Mouse (Mus musculus) heart, embryonic 15.5 days (tissue): Measurements from ENCODE around the gene Wnt8b. TPM values are rescaled to one million over a fixed set of nuclear protein-coding genes. Genes with fewer than 3 reads are reported as not detected.

Experiments used
- ATAC-seq: fragments of 200-750 bp; cut with Nextera tagmentation; replicated peaks from 2 replicates; pipeline ENCODE4 v1.8.0; 2017; ENCODE audit warnings: low read depth, moderate TSS enrichment; ENCODE audit not compliant: insufficient number of reproducible peaks, insufficient read depth, low FRiP score
- H3K27ac ChIP-seq: fragments of 300-500 bp; sonication (generic); 2 replicates; pipeline ENCODE4 v1.5.1; 2015; ENCODE audit warnings: mild to moderate bottlenecking, inconsistent platforms
- H3K27me3 ChIP-seq: fragments of 300-500 bp; sonication (generic); 2 replicates; pipeline ENCODE4 v1.6.1; 2015; ENCODE audit warnings: inconsistent platforms
- H3K36me3 ChIP-seq: fragments of 300-500 bp; sonication (generic); 2 replicates; pipeline ENCODE4 v1.6.1; 2015; ENCODE audit warnings: mild to moderate bottlenecking, inconsistent platforms
- H3K4me1 ChIP-seq: fragments of 300-500 bp; sonication (generic); replicated peaks from 2 replicates; pipeline ENCODE4 v1.6.1; 2015; ENCODE audit warnings: inconsistent platforms
- H3K4me2 ChIP-seq: fragments of 300-500 bp; sonication (generic); 2 replicates; pipeline ENCODE4 v1.6.1; 2015; ENCODE audit warnings: inconsistent platforms, mild to moderate bottlenecking, moderate library complexity
- H3K4me3 ChIP-seq: fragments of 300-500 bp; sonication (generic); 2 replicates; pipeline ENCODE4 v1.5.1; 2015; ENCODE audit warnings: mild to moderate bottlenecking, inconsistent platforms
- H3K9ac ChIP-seq: fragments of 300-500 bp; sonication (generic); 2 replicates; pipeline ENCODE4 v1.6.1; 2015; ENCODE audit warnings: mild to moderate bottlenecking, inconsistent platforms
- H3K9me3 ChIP-seq: fragments of 300-500 bp; sonication (generic); replicated peaks from 2 replicates; pipeline ENCODE4 v1.6.1; 2016; ENCODE audit warnings: inconsistent platforms
- WGBS: fragments of 180-500 bp; shearing (Covaris S2); methylation state at CpG from one replicate; pipeline ENCODE4 v1.1.7; 2015; ENCODE audit warnings: mixed read lengths; 5-methylcytosine and 5-hydroxymethylcytosine counted together
- polyA plus RNA-seq: library from polyadenylated mRNA; unstranded; fragments of >200 nt; fragmentation: Nextera tagmentation; extraction: Ambion mirVana; gene quantifications from 2 replicates; pipeline ENCODE4 v1.2.1, GENCODE M21; 2015

Gene Wnt8b
- polyA plus RNA-seq, 1 experiment from 2014 or later: not detected

- peaks cover 9% of the 10 kb centered on the region; the same call in 1 of the 2 replicates for H3K27me3 ChIP-seq
- H3K27ac ChIP-seq: no peak overlapping the region
- H3K4me1 ChIP-seq: no peaks in the 10 kb centered on the region
- WGBS: 82% methylated on average over 6 of the region's 6 CpGs
- H3K4me2 ChIP-seq: no peak overlapping the region
- no peak overlapping the region for H3K4me3 ChIP-seq
- ATAC-seq: no peak
- H3K36me3 ChIP-seq: no peaks in the 10 kb centered on the region
- no peak overlapping the region for H3K9ac ChIP-seq
- no peaks in the 10 kb centered on the region for H3K9me3 ChIP-seq
These were observed 18.0 kb upstream of the Wnt8b start for GRCm38 (mm10) chr19:44475268-44475667.

GRCm38 (mm10) chr19:44476541-44476940 lies 16.7 kb upstream of the Wnt8b start:
- Histone ChIP-seq H3K4me1 (no peaks in the 10 kb centered on the region), H3K36me3 (no peaks in the 10 kb centered on the region), H3K4me2 (no peak overlapping the region), H3K27me3 (peaks cover 9% of the 10 kb centered on the region; the same call in 1 of the 2 replicates), H3K9ac (no peak overlapping the region), H3K9me3 (no peaks in the 10 kb centered on the region), H3K27ac (no peak overlapping the region), H3K4me3 (no peak overlapping the region)
- no peak for ATAC-seq
- 45% methylated on average over 3 of the region's 3 CpGs for WGBS

- Histone ChIP-seq H3K36me3 (no peaks in the 10 kb centered on the region), H3K27me3 (peaks cover 6% of the 10 kb centered on the region; the same call in 1 of the 2 replicates), H3K9me3 (no peaks in the 10 kb centered on the region), H3K4me3 (no peak overlapping the region), H3K4me2 (no peak overlapping the region), H3K9ac (no peak overlapping the region), H3K4me1 (no peaks in the 10 kb centered on the region), H3K27ac (no peak overlapping the region)
- 13% methylated on average over 8 of the region's 8 CpGs for WGBS
- 0 out of 2 replicates have a peak, but pooled peaks have one; percentile 35 for ATAC-seq
These were observed 6.0 kb upstream of the Wnt8b start for GRCm38 (mm10) chr19:44487266-44487665.

- no peak overlapping the region for H3K27ac ChIP-seq
- peaks cover 29% of the 10 kb centered on the region for H3K27me3 ChIP-seq
- no peak overlapping the region for H3K9ac ChIP-seq
- ATAC-seq: no peak
- no peak overlapping the region for H3K4me2 ChIP-seq
- no peak overlapping the region for H3K4me3 ChIP-seq
- H3K9me3 ChIP-seq: no peaks in the 10 kb centered on the region
- no peaks in the 10 kb centered on the region for H3K4me1 ChIP-seq
- 43% methylated on average over 8 of the region's 8 CpGs for WGBS
- no peaks in the 10 kb centered on the region for H3K36me3 ChIP-seq
These were observed 3.2 kb downstream of the Wnt8b start for GRCm38 (mm10) chr19:44496511-44496910.

GRCm38 (mm10) chr19:44496941-44497340 lies 3.7 kb downstream of the Wnt8b start:
- 76% methylated on average over 10 of the region's 10 CpGs for WGBS

GRCm38 (mm10) chr19:44498936-44499335 lies 5.7 kb downstream of the Wnt8b start:
- Histone ChIP-seq H3K9ac (no peak overlapping the region), H3K27ac (no peak overlapping the region), H3K27me3 (peaks cover 21% of the 10 kb centered on the region), H3K4me3 (no peak overlapping the region), H3K36me3 (no peaks in the 10 kb centered on the region), H3K4me1 (peaks cover 5% of the 10 kb centered on the region; the same call in 1 of the 2 replicates), H3K9me3 (no peaks in the 10 kb centered on the region), H3K4me2 (no peak overlapping the region)
- ATAC-seq: no peak
- WGBS: 61% methylated on average over 6 of the region's 6 CpGs

More at GRCm38 (mm10) chr19:44496941-44497340, 3.7 kb downstream of the Wnt8b start:
- H3K9ac ChIP-seq: no peak overlapping the region
- ATAC-seq: no peak
- no peak overlapping the region for H3K4me2 ChIP-seq
- no peaks in the 10 kb centered on the region for H3K36me3 ChIP-seq
- no peak overlapping the region for H3K4me3 ChIP-seq
- H3K27me3 ChIP-seq: peaks cover 27% of the 10 kb centered on the region
- H3K4me1 ChIP-seq: no peaks in the 10 kb centered on the region
- no peaks in the 10 kb centered on the region for H3K9me3 ChIP-seq
- no peak overlapping the region for H3K27ac ChIP-seq

GRCm38 (mm10) chr19:44500240-44500639 lies 7.0 kb downstream of the Wnt8b start:
- peaks cover 13% of the 10 kb centered on the region for H3K27me3 ChIP-seq
- 63% methylated on average over 5 of the region's 5 CpGs for WGBS

GRCm38 (mm10) chr19:44501925-44502324 lies 8.7 kb downstream of the Wnt8b start:
- no peak overlapping the region for H3K4me2 ChIP-seq
- ATAC-seq: no peak
- no peaks in the 10 kb centered on the region for H3K9me3 ChIP-seq
- peaks cover 14% of the 10 kb centered on the region for H3K27me3 ChIP-seq
- 77% methylated on average over 6 of the region's 6 CpGs for WGBS
- H3K9ac ChIP-seq: no peak overlapping the region
- no peak overlapping the region for H3K27ac ChIP-seq
- H3K4me1 ChIP-seq: peaks cover 5% of the 10 kb centered on the region; the same call in 1 of the 2 replicates
- H3K36me3 ChIP-seq: no peaks in the 10 kb centered on the region
- no peak overlapping the region for H3K4me3 ChIP-seq

More at GRCm38 (mm10) chr19:44500240-44500639, 7.0 kb downstream of the Wnt8b start:
- H3K4me3 ChIP-seq: no peak overlapping the region
- H3K4me2 ChIP-seq: no peak overlapping the region
- H3K36me3 ChIP-seq: no peaks in the 10 kb centered on the region
- H3K4me1 ChIP-seq: peaks cover 5% of the 10 kb centered on the region; the same call in 1 of the 2 replicates
- no peak overlapping the region for H3K9ac ChIP-seq
- no peaks in the 10 kb centered on the region for H3K9me3 ChIP-seq
- no peak for ATAC-seq
- no peak overlapping the region for H3K27ac ChIP-seq

- Histone ChIP-seq H3K9me3 (no peaks in the 10 kb centered on the region), H3K27me3 (peaks cover 17% of the 10 kb centered on the region), H3K27ac (no peak overlapping the region), H3K36me3 (no peaks in the 10 kb centered on the region), H3K4me3 (no peak overlapping the region), H3K4me1 (peaks cover 5% of the 10 kb centered on the region; the same call in 1 of the 2 replicates), H3K4me2 (no peak overlapping the region), H3K9ac (no peak overlapping the region)
- 54% methylated on average over 4 of the region's 4 CpGs for WGBS
- ATAC-seq: no peak
These were observed 9.5 kb downstream of the Wnt8b start for GRCm38 (mm10) chr19:44502741-44503140.

- no peak overlapping the region for H3K27ac ChIP-seq
- peak overlapping the region; percentile 98 for H3K4me2 ChIP-seq
- ATAC-seq: no peak
- no peaks in the 10 kb centered on the region for H3K36me3 ChIP-seq
- 6% methylated on average over 12 of the region's 12 CpGs for WGBS
- no peak overlapping the region for H3K9ac ChIP-seq
- H3K27me3 ChIP-seq: peaks cover 74% of the 10 kb centered on the region
- H3K4me3 ChIP-seq: peak overlapping the region; percentile 58
- H3K4me1 ChIP-seq: peaks cover 26% of the 10 kb centered on the region
- H3K9me3 ChIP-seq: no peaks in the 10 kb centered on the region
These were observed 17.4 kb downstream of the Wnt8b start for GRCm38 (mm10) chr19:44510534-44511175.

- Histone ChIP-seq H3K9me3 (no peaks in the 10 kb centered on the region), H3K36me3 (no peaks in the 10 kb centered on the region), H3K4me3 (peak overlapping the region; percentile 58), H3K27me3 (peaks cover 78% of the 10 kb centered on the region), H3K4me2 (peak overlapping the region; percentile 98), H3K9ac (peak overlapping the region; percentile 53), H3K27ac (no peak overlapping the region), H3K4me1 (peaks cover 26% of the 10 kb centered on the region)
- WGBS: 1% methylated on average over 66 of the region's 66 CpGs
- ATAC-seq: 0 out of 2 replicates have a peak, but pooled peaks have one; percentile 40
These were observed 18.4 kb downstream of the Wnt8b start for GRCm38 (mm10) chr19:44511451-44512231.
